ENCODE assay signal across 8 mouse cellular contexts in the genomic region with DNA sequence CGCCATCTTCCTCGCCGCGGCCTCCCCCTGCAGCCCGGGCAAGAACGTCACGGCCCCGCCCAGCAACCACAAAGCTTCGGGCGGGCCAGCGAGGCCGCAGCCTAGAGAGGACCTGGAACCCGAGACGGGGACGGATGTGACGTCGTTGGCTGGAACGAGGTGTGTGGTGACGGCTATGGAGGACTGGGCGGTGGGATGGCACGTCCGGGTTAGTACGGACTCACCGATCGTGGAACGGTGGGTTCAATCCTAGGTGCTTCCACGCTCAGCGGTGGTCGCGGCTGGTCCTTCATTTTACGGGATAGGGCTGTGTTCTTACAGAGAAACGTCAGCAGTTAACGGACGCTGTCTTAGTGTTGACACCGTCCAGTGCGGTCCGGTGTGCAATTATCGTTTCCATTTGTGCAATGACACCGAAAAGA. TPM values are rescaled to one million over a fixed set of nuclear protein-coding genes. Genes with fewer than 3 reads are reported as not detected.
A peak's percentile ranks its signal among the peaks of the same experiment; 100 is the strongest.
DNase-seq lines count a peak whose midpoint lies in the region; ATAC-seq and TF ChIP-seq lines count a peak whose summit lies in the region.

TSS of gene Pcnp (minus strand) at position 79 of the 422 bp plus-strand sequence.

- no peaks in the 10 kb centered on the region for H3K9me3 ChIP-seq in ES-Bruce4 (replicated peaks; ENCODE audit: control insufficient read depth, insufficient read depth, low read length, poor library complexity, severe bottlenecking)
- no peaks in the 10 kb centered on the region for H3K9me3 ChIP-seq in forebrain, embryonic 13.5 days (replicated peaks)
- H3K9me3 ChIP-seq in liver, postnatal 0 days (ENCODE audit: low read length), result no peaks in the 10 kb centered on the region
- no peaks in the 10 kb centered on the region for H3K9me3 ChIP-seq in neural tube, embryonic 14.5 days (ENCODE audit: control insufficient read depth, low read length)

- TF ChIP-seq EP300 in ES-Bruce4 (IDR thresholded peaks at IDR 0.05; ENCODE audit: insufficient read depth, low read depth, low read length), result no peak
- TF ChIP-seq EP300 in liver, postnatal 0 days (IDR thresholded peaks at IDR 0.05; ENCODE audit: low read depth), result peak; percentile 73; the same call in 1 of the 2 replicates

- no peak within 1 kb of the TSS; the same call in 1 of the 2 replicates for H3K27ac ChIP-seq in ES-Bruce4 (ENCODE audit: insufficient read depth, low read length)
- H3K27ac ChIP-seq in forebrain, embryonic 13.5 days, result peak within 1 kb of the TSS; percentile 89
- H3K27ac ChIP-seq in liver, postnatal 0 days (ENCODE audit: low read depth), result peak within 1 kb of the TSS; percentile 93
- H3K27ac ChIP-seq in neural tube, embryonic 14.5 days (ENCODE audit: low read depth, low read length), result peak within 1 kb of the TSS; percentile 84

- WGBS in forebrain, embryonic 13.5 days, result under 1% methylated on average over 38 of the region's 39 CpGs
- under 1% methylated on average over 39 of the region's 39 CpGs for WGBS in large intestine, adult 2 months
- WGBS in liver, postnatal 0 days (ENCODE audit: insufficient replicate concordance), result 1% methylated on average over 39 of the region's 39 CpGs
- WGBS in neural tube, embryonic 14.5 days, result under 1% methylated on average over 38 of the region's 39 CpGs

- ATAC-seq in cerebellum, adult (ENCODE audit: insufficient number of reproducible peaks, low FRiP score, low TSS enrichment), result peak; percentile 99
- peak; percentile 100 for ATAC-seq in forebrain, embryonic 13.5 days
- peak; percentile 99 for ATAC-seq in liver, postnatal 0 days
- peak; percentile 100 for ATAC-seq in neural tube, embryonic 14.5 days (ENCODE audit: low read depth)

- peak within 1 kb of the TSS; percentile 90 for H3K9ac ChIP-seq in ES-Bruce4 (ENCODE audit: low read depth, poor library complexity, severe bottlenecking)
- H3K9ac ChIP-seq in forebrain, embryonic 13.5 days, result peak within 1 kb of the TSS; percentile 92
- peak within 1 kb of the TSS; percentile 92 for H3K9ac ChIP-seq in liver, postnatal 0 days (replicated peaks)
- H3K9ac ChIP-seq in neural tube, embryonic 14.5 days (replicated peaks; ENCODE audit: low read depth, low read length), result peak within 1 kb of the TSS; percentile 75

- intact Hi-C loops in heart, postnatal 10 days (cut with DNase I), result loop anchor here (2.0 kb wide), 1 partner anchor 55 kb away; no protein-coding TSS in a partner anchor

- H3K4me2 ChIP-seq in forebrain, embryonic 13.5 days, result peak within 1 kb of the TSS; percentile 63
- H3K4me2 ChIP-seq in liver, postnatal 0 days (ENCODE audit: low read depth, low read length), result peak within 1 kb of the TSS; percentile 79
- H3K4me2 ChIP-seq in neural tube, embryonic 14.5 days (ENCODE audit: low read depth, low read length), result peak within 1 kb of the TSS; percentile 82

- no peaks in the 10 kb centered on the region for H3K27me3 ChIP-seq in ES-Bruce4 (ENCODE audit: control insufficient read depth, insufficient read depth, low read length, poor library complexity, severe bottlenecking)
- no peaks in the 10 kb centered on the region for H3K27me3 ChIP-seq in forebrain, embryonic 13.5 days
- H3K27me3 ChIP-seq in liver, postnatal 0 days (ENCODE audit: insufficient read depth, low read length), result no peaks in the 10 kb centered on the region
- no peaks in the 10 kb centered on the region for H3K27me3 ChIP-seq in neural tube, embryonic 14.5 days (ENCODE audit: control insufficient read depth, insufficient read depth, low read length)

- peak; percentile 88 for TF ChIP-seq POLR2A in ES-Bruce4 (IDR thresholded peaks at IDR 0.05; ENCODE audit: insufficient read depth, low read length)

- no peak for TF ChIP-seq CTCF in ES-Bruce4 (IDR thresholded peaks at IDR 0.05; ENCODE audit: low read depth, low read length)
- no peak for TF ChIP-seq CTCF in liver, postnatal 0 days (IDR thresholded peaks at IDR 0.05; ENCODE audit: low read depth)

- no peaks in the 10 kb centered on the region for H3K4me1 ChIP-seq in ES-Bruce4 (ENCODE audit: control insufficient read depth, insufficient read depth, low read length)
- peaks cover 23% of the 10 kb centered on the region for H3K4me1 ChIP-seq in forebrain, embryonic 13.5 days
- H3K4me1 ChIP-seq in liver, postnatal 0 days (ENCODE audit: insufficient read depth), result peaks cover 23% of the 10 kb centered on the region
- H3K4me1 ChIP-seq in neural tube, embryonic 14.5 days (ENCODE audit: control insufficient read depth, insufficient read depth, low read length), result peaks cover 15% of the 10 kb centered on the region

- peak; percentile 99 for DNase-seq in heart, postnatal 10 days
- peak; percentile 97 for DNase-seq in large intestine, adult 2 months (ENCODE audit: low read depth, low spot score)
- peak; percentile 99 for DNase-seq in liver, postnatal 0 days
- DNase-seq in testis, postnatal 10 days (ENCODE audit: low spot score), result peak; percentile 97

- H3K36me3 ChIP-seq in ES-Bruce4 (ENCODE audit: control insufficient read depth, insufficient read depth, low read length, poor library complexity, severe bottlenecking), result peaks cover 23% of the 10 kb centered on the region
- peaks cover 33% of the 10 kb centered on the region for H3K36me3 ChIP-seq in forebrain, embryonic 13.5 days (ENCODE audit: poor library complexity, severe bottlenecking)
- H3K36me3 ChIP-seq in liver, postnatal 0 days (replicated peaks; ENCODE audit: insufficient read depth, low read length), result peaks cover 17% of the 10 kb centered on the region
- peaks cover 9% of the 10 kb centered on the region; the same call in 1 of the 2 replicates for H3K36me3 ChIP-seq in neural tube, embryonic 14.5 days (ENCODE audit: control insufficient read depth, insufficient read depth, low read length)

- H3K4me3 ChIP-seq in ES-Bruce4 (ENCODE audit: low read depth, low read length), result peak within 1 kb of the TSS; percentile 84
- H3K4me3 ChIP-seq in forebrain, embryonic 13.5 days, result peak within 1 kb of the TSS; percentile 93
- peak within 1 kb of the TSS; percentile 76 for H3K4me3 ChIP-seq in liver, postnatal 0 days (ENCODE audit: low read depth, low read length)
- H3K4me3 ChIP-seq in neural tube, embryonic 14.5 days (ENCODE audit: low read depth, low read length), result peak within 1 kb of the TSS; percentile 62

RNA-seq across cellular contexts. Expression of gene Pcnp, which starts in this region (rescaled TPM):
- polyA plus RNA-seq in ES-Bruce4 (2011; ENCODE audit: insufficient read depth, insufficient read length, low read depth, missing spikeins), result 248 and 256 TPM in 2 replicates
- 289 and 296 TPM in 2 replicates for polyA plus RNA-seq in forebrain, embryonic 13.5 days (2015; fragmentation: Nextera tagmentation; extraction: Ambion mirVana)
- total RNA-seq in heart, postnatal 10 days (2021), result 10 to 100 TPM; 63.5 to 65.0 TPM
- 15.0 and 16.0 TPM in 2 replicates for polyA plus RNA-seq in large intestine, adult 2 months (2012; rRNA removed)
- polyA plus RNA-seq in liver, postnatal 0 days (2015; fragmentation: Nextera tagmentation; extraction: Ambion mirVana), result 61.8 and 64.2 TPM in 2 replicates
- polyA plus RNA-seq in neural tube, embryonic 14.5 days (2014; fragmentation: Nextera tagmentation; extraction: Ambion mirVana), result 197 and 228 TPM in 2 replicates
